Mouse (Mus musculus): ENCODE measurements at regions not wholly inside any gene's neighbourhood (a gene's known extent, or its start where the extent isn't known, plus 50 kb on each side); places are given as distances from the start of the nearest gene placed in this dataset.
A peak's percentile ranks its signal among the peaks of the same experiment; 100 is the strongest.

- peak; percentile 37 to 59 for DNase-seq
Observed at GRCm38 (mm10) chr11:84637268-84637667, 111.9 kb upstream of the Lhx1 start.

- no peak for DNase-seq
Observed at GRCm38 (mm10) chr11:84634990-84635389, 109.7 kb upstream of the Lhx1 start.

GRCm38 (mm10) chr11:84633300-84633699 lies 108.0 kb upstream of the Lhx1 start:
- DNase-seq: no peak

GRCm38 (mm10) chr11:84628111-84628510 lies 102.8 kb upstream of the Lhx1 start:
- peak; percentile 93 to 96 for DNase-seq

- DNase-seq: peak; percentile 84 to 86
Observed at GRCm38 (mm10) chr11:84627685-84628084, 102.3 kb upstream of the Lhx1 start.

GRCm38 (mm10) chr11:84627259-84627658 lies 101.9 kb upstream of the Lhx1 start:
- DNase-seq: peak; percentile 69 to 80

- no peak for DNase-seq
Observed at GRCm38 (mm10) chr11:84624100-84624499, 98.8 kb upstream of the Lhx1 start.

GRCm38 (mm10) chr11:84619713-84620112 lies 94.4 kb upstream of the Lhx1 start:
- no peak for DNase-seq

GRCm38 (mm10) chr11:84618576-84618975 lies 93.2 kb upstream of the Lhx1 start:
- DNase-seq: peak; percentile 37 to 49

- DNase-seq: peak; percentile 69 to 70
Observed at GRCm38 (mm10) chr11:84612982-84613720, 87.8 kb upstream of the Lhx1 start.

- peak; percentile 36 to 57 for DNase-seq
Observed at GRCm38 (mm10) chr11:84611625-84611879, 86.2 kb upstream of the Lhx1 start.

- peak in 1 of 2 experiments; percentile 40 for DNase-seq
Observed at GRCm38 (mm10) chr11:84610774-84611624, 85.7 kb upstream of the Lhx1 start.

GRCm38 (mm10) chr11:84604781-84605180 lies 79.4 kb upstream of the Lhx1 start:
- peak in 1 of 2 experiments; percentile 34 for DNase-seq

GRCm38 (mm10) chr11:84599267-84599841 lies 74.0 kb upstream of the Lhx1 start:
- peak in 1 of 2 experiments; percentile 38 for DNase-seq

- DNase-seq: peak; percentile 88 to 95
Observed at GRCm38 (mm10) chr11:84597572-84598295, 72.4 kb upstream of the Lhx1 start.

GRCm38 (mm10) chr11:84592715-84593339 lies 67.5 kb upstream of the Lhx1 start:
- DNase-seq: no peak

- DNase-seq: no peak
Observed at GRCm38 (mm10) chr11:84587107-84587506, 61.8 kb upstream of the Lhx1 start.

GRCm38 (mm10) chr11:84585626-84586025 lies 60.3 kb upstream of the Lhx1 start:
- peak; percentile 45 to 65 for DNase-seq

GRCm38 (mm10) chr11:84578805-84579541 lies 53.6 kb upstream of the Lhx1 start:
- peak; percentile 56 to 63 for DNase-seq

Measured in cerebellum, postnatal 10 days (tissue).